10 mouse cellular contexts compared by ENCODE assay signal in genomic region chr8:106972538-106973264, GRCm38 (mm10). TPM values are rescaled to one million over a fixed set of nuclear protein-coding genes. Genes with fewer than 3 reads are reported as not detected.
DNase-seq lines count a peak whose midpoint lies in the region; ATAC-seq lines count a peak whose summit lies in the region.
"Had no signal": no experiment of that assay in that cellular context is flagged by ENCODE, and none has a peak within 500 bp of the region (broad histone marks: within the 10 kb centered on the region; RNA-seq: fewer than 3 reads in every experiment).

No protein-coding gene starts in this region.

- no peak for ATAC-seq in embryonic facial prominence, embryonic 12.5 days (ENCODE audit: insufficient number of reproducible peaks, insufficient read depth, low FRiP score, low TSS enrichment)
- no peak for ATAC-seq in lung, embryonic 15.5 days (ENCODE audit: borderline replicate concordance, extremely low read depth, low FRiP score, low TSS enrichment)
- no peak for ATAC-seq in heart, embryonic 12.5 days (ENCODE audit: insufficient number of reproducible peaks, low FRiP score)
- ATAC-seq in stomach, embryonic 16.5 days (ENCODE audit: insufficient read depth, low FRiP score): no peak
- no peak for ATAC-seq in erythroblast, adult 5-6 weeks (replicated peaks; ENCODE audit: low FRiP score, poor library complexity, severe bottlenecking)

- 0 out of 2 replicates have a peak, but pooled peaks cover 2% of the 10 kb centered on the region for H3K4me1 ChIP-seq in embryonic facial prominence, embryonic 12.5 days
- no peaks in the 10 kb centered on the region for H3K4me1 ChIP-seq in embryonic facial prominence, embryonic 10.5 days
- peaks cover 21% of the 10 kb centered on the region for H3K4me1 ChIP-seq in lung, embryonic 15.5 days
- H3K4me1 ChIP-seq in heart, embryonic 12.5 days (replicated peaks): peaks cover 12% of the 10 kb centered on the region
- peaks cover 18% of the 10 kb centered on the region; the same call in 1 of the 2 replicates for H3K4me1 ChIP-seq in stomach, embryonic 16.5 days (ENCODE audit: control insufficient read depth, insufficient read depth, low read length)

- H3K36me3 ChIP-seq in embryonic facial prominence, embryonic 12.5 days: no peaks in the 10 kb centered on the region
- H3K36me3 ChIP-seq in embryonic facial prominence, embryonic 10.5 days (replicated peaks): no peaks in the 10 kb centered on the region
- no peaks in the 10 kb centered on the region for H3K36me3 ChIP-seq in lung, embryonic 15.5 days
- H3K36me3 ChIP-seq in heart, embryonic 12.5 days: no peaks in the 10 kb centered on the region
- no peaks in the 10 kb centered on the region for H3K36me3 ChIP-seq in stomach, embryonic 16.5 days (ENCODE audit: control insufficient read depth, insufficient read depth, low read length)

- H3K4me3 ChIP-seq in embryonic facial prominence, embryonic 12.5 days: no peak overlapping the region
- H3K4me3 ChIP-seq in embryonic facial prominence, embryonic 10.5 days: no peak overlapping the region
- H3K4me3 ChIP-seq in lung, embryonic 15.5 days: no peak overlapping the region
- no peak overlapping the region for H3K4me3 ChIP-seq in heart, embryonic 12.5 days
- no peak overlapping the region for H3K4me3 ChIP-seq in stomach, embryonic 16.5 days (replicated peaks; ENCODE audit: low read length)

- no peak overlapping the region for H3K4me2 ChIP-seq in embryonic facial prominence, embryonic 12.5 days (replicated peaks)
- H3K4me2 ChIP-seq in lung, embryonic 15.5 days: no peak overlapping the region
- H3K4me2 ChIP-seq in heart, embryonic 12.5 days: no peak overlapping the region
- H3K4me2 ChIP-seq in stomach, embryonic 16.5 days (ENCODE audit: low read depth, low read length): no peak overlapping the region

- H3K27me3 ChIP-seq in embryonic facial prominence, embryonic 12.5 days: no peaks in the 10 kb centered on the region
- no peaks in the 10 kb centered on the region for H3K27me3 ChIP-seq in embryonic facial prominence, embryonic 10.5 days (replicated peaks; ENCODE audit: low read depth, poor library complexity, severe bottlenecking)
- H3K27me3 ChIP-seq in lung, embryonic 15.5 days: no peaks in the 10 kb centered on the region
- H3K27me3 ChIP-seq in heart, embryonic 12.5 days (replicated peaks): no peaks in the 10 kb centered on the region
- H3K27me3 ChIP-seq in stomach, embryonic 16.5 days (ENCODE audit: control insufficient read depth, insufficient read depth, low read length): no peaks in the 10 kb centered on the region

- H3K9me3 ChIP-seq in embryonic facial prominence, embryonic 12.5 days: no peaks in the 10 kb centered on the region
- H3K9me3 ChIP-seq in embryonic facial prominence, embryonic 10.5 days: no peaks in the 10 kb centered on the region
- H3K9me3 ChIP-seq in lung, embryonic 15.5 days: no peaks in the 10 kb centered on the region
- H3K9me3 ChIP-seq in heart, embryonic 12.5 days (replicated peaks): no peaks in the 10 kb centered on the region
- no peaks in the 10 kb centered on the region for H3K9me3 ChIP-seq in stomach, embryonic 16.5 days (replicated peaks; ENCODE audit: control insufficient read depth, low read length)

- DNase-seq in embryonic facial prominence, embryonic 10.5 days (ENCODE audit: low spot score): no peak
- no peak for DNase-seq in lung, postnatal 25 days (ENCODE audit: low spot score)
- no peak for DNase-seq in gastrocnemius, postnatal 4 days (ENCODE audit: low spot score in 2 of 2)
- DNase-seq: embryo, embryonic 11 days; midbrain, embryonic 14.5 days had no signal

- WGBS in embryonic facial prominence, embryonic 12.5 days: 86% methylated on average over 6 of the region's 6 CpGs
- WGBS in embryonic facial prominence, embryonic 10.5 days: 89% methylated on average over 6 of the region's 6 CpGs
- WGBS in lung, embryonic 15.5 days: 57% methylated on average over 6 of the region's 6 CpGs
- 57% methylated on average over 6 of the region's 6 CpGs for WGBS in heart, embryonic 12.5 days
- 72% methylated on average over 6 of the region's 6 CpGs for WGBS in stomach, embryonic 16.5 days

- no peak overlapping the region for H3K9ac ChIP-seq in embryonic facial prominence, embryonic 12.5 days
- no peak overlapping the region for H3K9ac ChIP-seq in lung, embryonic 15.5 days
- no peak overlapping the region for H3K9ac ChIP-seq in heart, embryonic 12.5 days
- H3K9ac ChIP-seq in stomach, embryonic 16.5 days (ENCODE audit: low read length): no peak overlapping the region

- 0 out of 2 replicates have a peak overlapping the region, but pooled peaks have one; percentile 23 for H3K27ac ChIP-seq in embryonic facial prominence, embryonic 12.5 days
- H3K27ac ChIP-seq in embryonic facial prominence, embryonic 10.5 days (replicated peaks): no peak overlapping the region
- peak overlapping the region; percentile 59 for H3K27ac ChIP-seq in lung, embryonic 15.5 days
- peak overlapping the region; percentile 85 for H3K27ac ChIP-seq in heart, embryonic 12.5 days (ENCODE audit: poor library complexity, severe bottlenecking)
- peak overlapping the region; percentile 79 for H3K27ac ChIP-seq in stomach, embryonic 16.5 days (ENCODE audit: low read length)

RNA-seq across cellular contexts. Expression of gene Sntb2, which starts 37.2 kb away (rescaled TPM):
- 18.4 and 21.4 TPM in 2 replicates for polyA plus RNA-seq in embryonic facial prominence, embryonic 12.5 days (2016; fragmentation: Nextera tagmentation; extraction: Ambion mirVana)
- polyA plus RNA-seq in embryonic facial prominence, embryonic 10.5 days (2016; fragmentation: Nextera tagmentation; extraction: Ambion mirVana): 11.6 and 12.3 TPM in 2 replicates
- 17.2 and 17.8 TPM in 2 replicates for polyA plus RNA-seq in lung, embryonic 15.5 days (2015; fragmentation: Nextera tagmentation; extraction: Ambion mirVana)
- polyA plus RNA-seq in heart, embryonic 12.5 days (2016; fragmentation: Nextera tagmentation; extraction: Ambion mirVana): 11.5 and 12.2 TPM in 2 replicates
- polyA plus RNA-seq in stomach, embryonic 16.5 days (2015; fragmentation: Nextera tagmentation; extraction: Ambion mirVana): 8.7 and 11.8 TPM in 2 replicates
- total RNA-seq in erythroblast, adult 5-6 weeks (2015; ENCODE audit: low replicate concordance): 2.1 and 4.2 TPM in 2 replicates
- 1.7 and 2.9 TPM in 2 replicates for total RNA-seq in erythroblast, adult 5-6 weeks (2017; ENCODE audit: low replicate concordance)
- total RNA-seq in gastrocnemius, postnatal 4 days (2021): 10 to 100 TPM; 32.7 to 38.7 TPM

RNA-seq across cellular contexts. Expression of gene Vps4a, which starts 58.3 kb away (rescaled TPM):
- polyA plus RNA-seq in embryonic facial prominence, embryonic 12.5 days (2016; fragmentation: Nextera tagmentation; extraction: Ambion mirVana): 85.0 and 87.7 TPM in 2 replicates
- 65.7 and 66.0 TPM in 2 replicates for polyA plus RNA-seq in embryonic facial prominence, embryonic 10.5 days (2016; fragmentation: Nextera tagmentation; extraction: Ambion mirVana)
- 65.7 and 68.9 TPM in 2 replicates for polyA plus RNA-seq in lung, embryonic 15.5 days (2015; fragmentation: Nextera tagmentation; extraction: Ambion mirVana)
- polyA plus RNA-seq in heart, embryonic 12.5 days (2016; fragmentation: Nextera tagmentation; extraction: Ambion mirVana): 50.9 and 53.0 TPM in 2 replicates
- polyA plus RNA-seq in stomach, embryonic 16.5 days (2015; fragmentation: Nextera tagmentation; extraction: Ambion mirVana): 60.6 and 62.1 TPM in 2 replicates
- total RNA-seq in erythroblast, adult 5-6 weeks (2015; ENCODE audit: low replicate concordance): 10.2 and 12.1 TPM in 2 replicates
- 9.1 and 10.7 TPM in 2 replicates for total RNA-seq in erythroblast, adult 5-6 weeks (2017; ENCODE audit: low replicate concordance)
- total RNA-seq in gastrocnemius, postnatal 4 days (2021): 10 to 100 TPM; 50.3 to 57.1 TPM
